ENCODE assay signal across 22 mouse cellular contexts in genomic region chr15:88808121-88808520, GRCm38 (mm10). TPM values are rescaled to one million over a fixed set of nuclear protein-coding genes. Genes with fewer than 3 reads are reported as not detected.
DNase-seq lines count a peak whose midpoint lies in the region; ATAC-seq lines count a peak whose summit lies in the region.
"Had no signal": no experiment of that assay in that cellular context is flagged by ENCODE, and none has a peak within 500 bp of the region (broad histone marks: within the 10 kb centered on the region; RNA-seq: fewer than 3 reads in every experiment).

No protein-coding gene starts in this region.

- peaks cover 77% of the 10 kb centered on the region for H3K36me3 ChIP-seq in heart, embryonic 10.5 days
- H3K36me3 ChIP-seq in midbrain, embryonic 11.5 days (ENCODE audit: control insufficient read depth, insufficient read depth, low read length) = peaks cover 3% of the 10 kb centered on the region; the same call in 1 of the 2 replicates
- H3K36me3 ChIP-seq in midbrain, embryonic 16.5 days (ENCODE audit: control insufficient read depth, insufficient read depth, low read length) = peaks cover 14% of the 10 kb centered on the region; the same call in 1 of the 2 replicates

- DNase-seq in heart, adult 11 months = peak; percentile 79
- no peak for DNase-seq in heart, postnatal 25 days (ENCODE audit: low spot score)
- peak; percentile 61 for DNase-seq in heart, embryonic 10.5 days (ENCODE audit: low spot score)
- no peak for DNase-seq in heart, adult 18-20 months
- peak; percentile 41 for DNase-seq in midbrain, embryonic 11.5 days (ENCODE audit: low spot score, missing footprints)
- no peak for DNase-seq in retina, embryonic 14.5 days (ENCODE audit: low spot score)
- DNase-seq: adrenal gland, adult 2 months; adrenal gland, adult 8-10 months; adrenal gland, postnatal 10 days; adrenal gland, postnatal 14 days; adrenal gland, postnatal 25 days; adrenal gland, postnatal 36 days; B cell, adult 2 months; cerebellum, adult 11 months; cerebellum, adult 11-12 months had no signal

- intact Hi-C loops in heart, postnatal 25 days (cut with DNase I) = no loop called here

- H3K27ac ChIP-seq in heart, embryonic 10.5 days = no peak overlapping the region
- no peak overlapping the region for H3K27ac ChIP-seq in midbrain, embryonic 11.5 days (ENCODE audit: low read depth, low read length)
- H3K27ac ChIP-seq in midbrain, embryonic 16.5 days (ENCODE audit: low read length) = no peak overlapping the region

- no peaks in the 10 kb centered on the region for H3K9me3 ChIP-seq in heart, embryonic 10.5 days
- no peaks in the 10 kb centered on the region for H3K9me3 ChIP-seq in midbrain, embryonic 11.5 days (ENCODE audit: control insufficient read depth, low read length)
- H3K9me3 ChIP-seq in midbrain, embryonic 16.5 days (replicated peaks; ENCODE audit: control insufficient read depth, low read length, poor library complexity, severe bottlenecking) = no peaks in the 10 kb centered on the region
- H3K9me3 ChIP-seq: G1E had no signal

- no peaks in the 10 kb centered on the region for H3K27me3 ChIP-seq in heart, embryonic 10.5 days (ENCODE audit: insufficient read depth, poor library complexity, severe bottlenecking)
- H3K27me3 ChIP-seq in midbrain, embryonic 11.5 days (ENCODE audit: control insufficient read depth, insufficient read depth, low read length) = no peaks in the 10 kb centered on the region
- no peaks in the 10 kb centered on the region for H3K27me3 ChIP-seq in midbrain, embryonic 16.5 days (ENCODE audit: control insufficient read depth, insufficient read depth, low read depth, low read length)
- H3K27me3 ChIP-seq: CH12.LX, Patski had no signal

- H3K4me1 ChIP-seq in heart, embryonic 10.5 days = no peaks in the 10 kb centered on the region
- no peaks in the 10 kb centered on the region for H3K4me1 ChIP-seq in midbrain, embryonic 11.5 days (ENCODE audit: control insufficient read depth, insufficient read depth, low read length)
- H3K4me1 ChIP-seq in midbrain, embryonic 16.5 days (ENCODE audit: control insufficient read depth, insufficient read depth, low read length) = no peaks in the 10 kb centered on the region

- H3K4me3 ChIP-seq in heart, embryonic 10.5 days = no peak overlapping the region
- no peak overlapping the region for H3K4me3 ChIP-seq in midbrain, embryonic 11.5 days (ENCODE audit: low read depth, low read length)
- no peak overlapping the region for H3K4me3 ChIP-seq in midbrain, embryonic 16.5 days (ENCODE audit: low read depth, low read length)

- no peak for ATAC-seq in midbrain, embryonic 11.5 days (ENCODE audit: low FRiP score)
- no peak for ATAC-seq in midbrain, embryonic 16.5 days
- ATAC-seq in megakaryocyte-erythroid progenitor cell, adult 5-6 weeks (replicated peaks; ENCODE audit: low FRiP score, low TSS enrichment, poor library complexity, severe bottlenecking) = peak; percentile 46; the same call in 1 of the 2 replicates
- ATAC-seq: activated CD4-positive, CD25-positive, alpha-beta regulatory T cell, adult 4 months; CD4-positive, CD25-positive, alpha-beta regulatory T cell, adult 4 months; Patski had no signal

- no peak overlapping the region for H3K9ac ChIP-seq in midbrain, embryonic 11.5 days (ENCODE audit: low read length)
- H3K9ac ChIP-seq in midbrain, embryonic 16.5 days (ENCODE audit: low read depth, low read length) = no peak overlapping the region

- WGBS in heart, embryonic 10.5 days = 82% methylated on average over 8 of the region's 8 CpGs
- WGBS in midbrain, embryonic 11.5 days = 89% methylated on average over 8 of the region's 8 CpGs
- 89% methylated on average over 8 of the region's 8 CpGs for WGBS in midbrain, embryonic 16.5 days

- H3K4me2 ChIP-seq in midbrain, embryonic 11.5 days = no peak overlapping the region
- H3K4me2 ChIP-seq in midbrain, embryonic 16.5 days (ENCODE audit: low read length) = no peak overlapping the region

RNA-seq across cellular contexts. Expression of gene Alg12, which starts 11.0 kb away (rescaled TPM):
- 10 to 100 TPM; 10.7 TPM for total RNA-seq in heart, postnatal 25 days (2021)
- 14.6 and 15.2 TPM in 2 replicates for polyA plus RNA-seq in heart, embryonic 10.5 days (2016; fragmentation: Nextera tagmentation; extraction: Ambion mirVana)
- 1 to 10 TPM; 8.3 to 8.8 TPM for total RNA-seq in heart, adult 18-20 months (2021)
- polyA plus RNA-seq in midbrain, embryonic 11.5 days (2014; fragmentation: Nextera tagmentation; extraction: Ambion mirVana) = 10.8 and 11.0 TPM in 2 replicates
- polyA plus RNA-seq in midbrain, embryonic 16.5 days (2015; fragmentation: Nextera tagmentation; extraction: Ambion mirVana) = 7.8 and 9.4 TPM in 2 replicates
- total RNA-seq in megakaryocyte-erythroid progenitor cell, adult 5-6 weeks (2014; fragmentation: Nextera tagmentation) = 2.8 and 8.3 TPM in 2 replicates
- total RNA-seq in megakaryocyte-erythroid progenitor cell, adult 5-6 weeks (2017) = 3.3 and 5.2 TPM in 2 replicates

RNA-seq across cellular contexts. Expression of gene Creld2, which starts 11.3 kb away (rescaled TPM):
- total RNA-seq in heart, postnatal 25 days (2021) = 10 to 100 TPM; 24.7 to 27.3 TPM
- 98.6 and 126 TPM in 2 replicates for polyA plus RNA-seq in heart, embryonic 10.5 days (2016; fragmentation: Nextera tagmentation; extraction: Ambion mirVana)
- total RNA-seq in heart, adult 18-20 months (2021) = 10 to 100 TPM; 19.6 to 28.7 TPM
- 72.5 and 81.7 TPM in 2 replicates for polyA plus RNA-seq in midbrain, embryonic 11.5 days (2014; fragmentation: Nextera tagmentation; extraction: Ambion mirVana)
- 60.6 and 66.4 TPM in 2 replicates for polyA plus RNA-seq in midbrain, embryonic 16.5 days (2015; fragmentation: Nextera tagmentation; extraction: Ambion mirVana)
- total RNA-seq in megakaryocyte-erythroid progenitor cell, adult 5-6 weeks (2014; fragmentation: Nextera tagmentation) = 24.8 and 29.7 TPM in 2 replicates
- total RNA-seq in megakaryocyte-erythroid progenitor cell, adult 5-6 weeks (2017) = 47.8 and 50.9 TPM in 2 replicates

RNA-seq across cellular contexts. Expression of gene Pim3, which starts 53.9 kb away (rescaled TPM):
- total RNA-seq in heart, postnatal 25 days (2021) = 10 to 100 TPM; 86.8 to 98.2 TPM
- polyA plus RNA-seq in heart, embryonic 10.5 days (2016; fragmentation: Nextera tagmentation; extraction: Ambion mirVana) = 68.1 and 73.7 TPM in 2 replicates
- total RNA-seq in heart, adult 18-20 months (2021) = 100 to 1,000 TPM in 1 of 2 experiments, 10 to 100 TPM in 1; 97.9 to 139 TPM
- polyA plus RNA-seq in midbrain, embryonic 11.5 days (2014; fragmentation: Nextera tagmentation; extraction: Ambion mirVana) = 30.1 and 30.5 TPM in 2 replicates
- polyA plus RNA-seq in midbrain, embryonic 16.5 days (2015; fragmentation: Nextera tagmentation; extraction: Ambion mirVana) = 64.7 and 67.5 TPM in 2 replicates
- total RNA-seq in megakaryocyte-erythroid progenitor cell, adult 5-6 weeks (2014; fragmentation: Nextera tagmentation) = 5.1 and 6.4 TPM in 2 replicates
- total RNA-seq in megakaryocyte-erythroid progenitor cell, adult 5-6 weeks (2017) = 5.5 and 12.5 TPM in 2 replicates

RNA-seq across cellular contexts. Expression of gene Zbed4, which starts 56.7 kb away (rescaled TPM):
- total RNA-seq in heart, postnatal 25 days (2021) = 1 to 10 TPM; 8.1 to 8.8 TPM
- polyA plus RNA-seq in heart, embryonic 10.5 days (2016; fragmentation: Nextera tagmentation; extraction: Ambion mirVana) = 24.9 and 26.2 TPM in 2 replicates
- total RNA-seq in heart, adult 18-20 months (2021) = 1 to 10 TPM; 8.6 to 8.7 TPM
- 42.5 and 45.6 TPM in 2 replicates for polyA plus RNA-seq in midbrain, embryonic 11.5 days (2014; fragmentation: Nextera tagmentation; extraction: Ambion mirVana)
- polyA plus RNA-seq in midbrain, embryonic 16.5 days (2015; fragmentation: Nextera tagmentation; extraction: Ambion mirVana) = 14.2 and 18.5 TPM in 2 replicates
- total RNA-seq in megakaryocyte-erythroid progenitor cell, adult 5-6 weeks (2014; fragmentation: Nextera tagmentation) = 39.2 and 48.2 TPM in 2 replicates
- total RNA-seq in megakaryocyte-erythroid progenitor cell, adult 5-6 weeks (2017) = 36.1 and 38.3 TPM in 2 replicates

Comparison
In these comparisons a context has a peak if more than half of its experiments do, and no peak if none do; other contexts are left out.
1. DNase-seq: peak in heart, adult 11 months (single experiment), heart, embryonic 10.5 days (single experiment) and midbrain, embryonic 11.5 days (single experiment); none in heart, postnatal 25 days (single experiment), heart, adult 18-20 months (0 of 2) and retina, embryonic 14.5 days (single experiment).
2. RNA of gene Pim3, which starts 53.9 kb away (total RNA-seq): 97.9 to 139 TPM in heart, adult 18-20 months and 86.8 to 98.2 TPM in heart, postnatal 25 days; 5.1 to 12.5 TPM in megakaryocyte-erythroid progenitor cell, adult 5-6 weeks; every median in the first group is over 4 times any median in the second.